Mouse (Mus musculus): ENCODE measurements around the gene Tmem110.

The Tmem110 gene

DNA sequence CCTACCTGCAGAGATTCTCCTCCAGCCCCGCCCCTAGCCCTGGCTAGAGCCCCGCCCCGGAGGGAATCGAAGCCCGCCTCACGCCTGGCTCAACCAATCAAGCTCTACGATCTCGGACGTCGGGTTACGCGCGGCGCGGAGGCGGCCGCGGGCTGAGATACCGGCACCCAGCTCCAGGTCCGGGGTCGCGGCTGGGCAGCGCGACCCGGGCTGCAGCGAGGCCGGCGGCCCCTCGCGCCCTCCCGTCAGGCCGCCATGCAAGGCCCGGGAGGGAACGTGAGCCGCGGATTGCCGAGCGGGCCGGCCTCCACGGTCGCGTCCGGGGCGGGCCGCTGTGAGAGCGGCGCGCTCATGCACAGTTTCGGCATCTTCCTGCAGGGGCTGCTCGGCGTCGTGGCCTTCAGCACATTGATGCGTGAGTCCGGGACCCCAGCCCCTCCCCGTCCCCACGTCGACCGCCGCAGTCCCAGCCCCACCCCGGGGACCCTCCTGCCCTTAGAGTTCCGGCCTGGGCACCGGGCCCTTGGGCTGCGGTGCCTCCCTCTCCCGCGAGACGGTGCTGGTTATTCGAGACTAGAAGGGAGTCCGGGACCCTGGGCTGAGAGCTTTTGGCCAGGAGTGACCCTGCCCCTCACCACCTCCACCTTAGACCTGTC lies at the start of gene Tmem110:
Gene Tmem110 (plus strand): TSS at position 115 of the 656 bp plus-strand sequence.
- DNase-seq (ENCODE audit: low read depth, low spot score): peak; percentile 76

DNA sequence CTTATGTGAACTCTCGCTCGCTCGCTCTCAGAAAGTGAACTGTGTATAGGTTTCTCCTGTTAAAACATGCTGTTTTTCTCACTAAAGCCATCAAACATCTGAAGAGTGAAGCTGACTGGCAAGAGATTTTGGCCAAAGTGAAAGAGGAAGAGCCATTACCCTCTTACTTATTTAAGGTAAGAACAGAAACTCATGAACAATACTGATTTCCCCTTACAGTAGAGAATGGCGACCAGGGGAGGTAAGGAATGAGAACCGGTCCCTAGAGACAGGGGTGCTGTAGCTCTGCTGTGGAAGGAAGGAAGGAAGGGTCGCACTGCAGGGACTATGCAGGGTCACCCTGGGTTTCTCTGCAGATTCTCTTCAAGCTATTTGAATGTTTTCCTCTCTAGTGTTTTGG lies 40.8 kb upstream of the Tmem110 start:
- no peak for DNase-seq (ENCODE audit: low read depth, low spot score)

DNA sequence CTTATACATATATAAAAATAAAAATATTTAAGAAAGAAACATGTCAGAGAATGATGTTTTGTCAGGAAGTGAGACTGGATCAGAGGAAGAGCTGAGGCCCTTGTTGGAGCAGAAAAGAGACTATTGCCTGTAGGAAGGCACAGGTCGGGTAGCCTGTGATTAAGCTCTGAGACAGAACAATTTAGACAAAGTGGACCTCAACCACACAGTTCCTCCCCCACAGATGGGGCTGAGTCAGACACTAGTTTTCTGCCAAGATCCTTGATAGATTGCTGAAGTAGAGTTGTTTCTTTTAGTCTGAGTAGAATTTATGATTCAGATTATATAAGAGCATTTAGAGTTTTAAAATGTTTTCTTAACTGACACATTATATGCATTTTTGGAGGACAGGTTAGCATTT lies 35.9 kb upstream of the Tmem110 start:
- DNase-seq (ENCODE audit: low read depth, low spot score): no peak

DNA sequence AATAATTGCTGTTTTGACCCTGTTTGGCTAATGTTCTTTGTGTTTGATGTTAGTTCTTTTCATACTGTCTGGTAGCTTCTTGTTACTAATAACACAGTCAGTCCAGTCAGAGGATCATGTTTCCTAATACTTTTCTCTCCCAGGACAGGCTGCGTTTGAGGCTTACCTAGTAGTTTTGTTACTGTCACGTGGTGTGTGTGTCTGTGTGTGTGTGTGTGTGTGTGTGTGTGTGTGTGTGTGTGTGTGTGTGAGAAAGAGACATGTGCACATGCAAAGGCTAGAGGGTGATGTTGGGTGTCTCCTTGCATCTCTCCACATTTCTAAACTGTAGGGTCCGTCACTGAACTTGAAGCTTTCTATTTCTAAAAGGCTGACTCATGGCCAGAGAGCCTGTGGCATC lies 32.5 kb upstream of the Tmem110 start:
- no peak for DNase-seq (ENCODE audit: low read depth, low spot score)

DNA sequence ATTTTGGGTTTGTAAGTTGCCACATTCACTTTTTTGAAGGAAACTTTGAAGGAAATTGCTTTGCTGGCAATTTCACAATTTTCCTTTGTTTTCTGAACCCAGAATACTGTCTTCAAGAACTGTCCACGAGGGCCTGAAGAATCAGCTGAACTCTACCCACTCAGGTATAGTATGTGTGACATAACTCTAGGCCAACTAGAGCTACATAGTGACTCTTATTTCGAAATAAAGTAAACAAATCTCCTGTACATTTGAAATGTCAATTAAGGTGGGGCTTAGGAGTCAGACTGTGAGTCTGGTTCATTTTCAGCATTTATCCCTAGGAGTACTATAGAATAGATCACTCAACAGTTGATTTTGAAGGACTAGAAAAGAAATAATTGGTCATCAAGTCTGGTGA lies 23.6 kb upstream of the Tmem110 start:
- no peak for DNase-seq (ENCODE audit: low read depth, low spot score)

DNA sequence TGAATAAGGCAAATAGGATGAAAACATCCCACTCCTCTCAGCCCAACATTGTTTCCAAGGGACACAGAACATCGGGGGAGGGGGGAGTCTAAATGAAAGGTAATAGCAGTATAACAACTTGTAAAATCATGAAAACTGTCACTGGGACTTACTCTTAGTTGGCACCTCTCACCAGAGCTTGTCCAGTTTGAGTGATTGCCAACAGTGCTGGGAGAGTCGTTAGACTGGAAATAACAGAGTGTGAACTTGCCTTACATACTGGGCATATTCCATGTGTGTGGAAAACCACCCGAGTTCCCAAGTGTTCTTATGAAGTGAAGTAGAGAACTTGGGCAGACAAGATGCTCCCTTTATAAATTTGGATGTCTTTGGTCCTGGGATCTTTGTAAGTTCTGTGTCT lies 4.3 kb upstream of the Tmem110 start:
- no peak for DNase-seq (ENCODE audit: low read depth, low spot score)

DNA sequence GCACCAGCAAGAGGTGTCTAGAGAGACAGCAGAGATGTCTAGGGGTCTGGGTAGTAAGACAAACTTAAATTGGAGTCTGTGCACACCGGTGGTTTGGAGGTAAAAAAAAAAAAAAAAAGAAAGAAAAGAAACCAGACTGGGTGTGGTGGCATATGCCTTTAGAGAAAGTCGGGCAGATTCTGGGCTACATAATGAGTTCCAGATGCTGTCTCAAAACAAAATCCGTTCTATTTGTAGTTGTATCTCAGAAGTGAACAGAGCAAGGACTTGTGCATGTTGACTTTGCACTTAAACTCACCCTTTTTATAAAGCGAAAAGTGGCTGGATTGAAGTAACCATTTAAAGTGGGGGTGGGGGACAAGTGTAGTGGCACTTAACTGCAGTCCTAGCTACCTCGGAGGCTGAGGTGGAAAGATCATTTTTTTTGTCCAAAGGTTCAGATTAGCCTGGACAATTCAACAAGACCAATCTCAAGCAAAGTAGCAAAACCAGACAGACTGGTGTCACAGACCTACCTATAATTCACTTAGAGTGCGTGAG lies 864 bp upstream of the Tmem110 start:
- DNase-seq (ENCODE audit: low read depth, low spot score): peak; percentile 29

DNA sequence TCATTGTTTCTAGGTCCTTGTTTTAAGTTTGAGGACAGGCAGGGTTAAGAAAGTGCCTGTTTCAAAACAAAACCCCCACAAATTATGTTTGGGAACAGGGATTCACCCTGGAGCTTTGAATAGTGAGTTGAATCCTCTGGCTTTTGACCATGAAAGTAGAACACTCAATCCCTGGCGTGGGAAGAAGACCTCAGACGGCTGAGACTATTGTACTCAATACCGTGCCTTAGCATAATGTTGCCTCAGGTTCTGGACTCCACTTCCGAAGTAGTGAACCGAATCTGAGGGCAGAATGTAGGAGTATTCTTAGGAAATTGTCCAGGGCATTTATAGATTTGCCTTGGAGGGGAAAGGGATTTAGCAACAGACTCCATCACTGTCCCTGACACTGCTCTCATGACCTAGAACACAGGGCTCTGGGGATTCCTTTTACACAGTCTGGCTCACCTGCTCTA lies 342 bp upstream of the Tmem110 start:
- no peak for DNase-seq (ENCODE audit: low read depth, low spot score)

DNA sequence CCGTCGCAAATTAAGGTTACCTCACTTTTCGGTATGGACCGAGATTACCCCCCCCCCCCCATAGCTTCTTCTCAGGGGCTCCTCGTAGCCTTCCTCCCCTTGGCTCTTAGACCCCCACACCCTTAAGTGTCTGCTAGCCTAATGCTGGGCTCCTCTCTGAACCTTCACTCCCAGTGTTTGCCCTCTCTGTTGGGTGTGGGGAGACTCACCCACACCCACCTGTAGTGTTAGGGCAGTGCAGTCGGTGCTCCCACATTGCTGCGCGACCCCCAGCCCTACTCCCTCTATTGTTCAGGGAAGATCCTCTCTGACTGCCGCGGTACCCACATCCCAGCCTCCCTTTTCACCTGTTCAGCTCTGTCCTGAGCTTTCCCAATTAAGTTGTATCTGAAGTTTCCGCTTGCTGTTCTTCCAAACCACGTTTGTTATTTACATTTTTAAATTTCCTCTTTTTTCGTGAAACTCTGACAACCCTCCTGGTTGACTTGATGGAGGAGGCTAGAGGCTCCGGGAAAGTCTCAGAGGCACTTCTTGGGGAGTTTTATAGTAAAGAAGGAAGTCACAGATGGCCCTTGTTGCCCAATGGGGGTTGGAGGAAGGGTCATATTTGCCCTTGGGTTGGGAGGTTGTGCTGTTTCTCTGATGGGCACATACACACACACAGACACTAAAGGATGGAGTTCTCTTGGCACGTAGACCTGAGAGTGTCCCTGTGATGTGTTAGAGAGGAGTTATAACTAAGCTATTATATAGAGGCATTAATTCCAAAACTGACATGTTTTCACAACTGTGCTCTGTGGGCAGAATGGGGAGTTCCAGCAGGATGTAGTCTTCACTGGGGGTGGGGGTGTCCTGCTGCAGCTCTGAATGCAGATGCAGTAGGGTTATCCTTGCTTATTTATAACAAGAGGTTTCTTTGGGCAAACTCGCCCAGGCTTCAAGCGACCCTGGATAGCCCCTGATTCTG lies 1.1 kb downstream of the Tmem110 start:
- DNase-seq (ENCODE audit: low read depth, low spot score): no peak

DNA sequence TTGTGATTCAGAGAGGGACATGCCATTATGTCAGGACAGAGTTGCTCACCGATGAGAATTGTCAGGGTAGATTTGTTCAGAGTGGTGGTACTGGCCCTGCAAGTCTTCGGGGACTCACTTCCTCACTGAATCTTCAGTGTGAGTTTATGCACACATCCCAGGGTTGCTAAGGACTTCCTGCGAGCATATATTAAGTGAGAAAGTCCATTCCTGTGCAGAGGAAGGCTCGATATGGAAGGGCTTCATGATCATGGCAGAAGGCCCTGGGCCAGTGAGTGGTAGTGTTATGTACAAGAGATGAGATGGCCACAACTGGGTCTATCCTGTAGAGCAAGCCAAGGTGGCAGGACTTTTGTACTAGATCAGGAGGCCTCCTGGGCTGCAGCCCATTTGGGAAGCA lies 2.1 kb downstream of the Tmem110 start:
- no peak for DNase-seq (ENCODE audit: low read depth, low spot score)

DNA sequence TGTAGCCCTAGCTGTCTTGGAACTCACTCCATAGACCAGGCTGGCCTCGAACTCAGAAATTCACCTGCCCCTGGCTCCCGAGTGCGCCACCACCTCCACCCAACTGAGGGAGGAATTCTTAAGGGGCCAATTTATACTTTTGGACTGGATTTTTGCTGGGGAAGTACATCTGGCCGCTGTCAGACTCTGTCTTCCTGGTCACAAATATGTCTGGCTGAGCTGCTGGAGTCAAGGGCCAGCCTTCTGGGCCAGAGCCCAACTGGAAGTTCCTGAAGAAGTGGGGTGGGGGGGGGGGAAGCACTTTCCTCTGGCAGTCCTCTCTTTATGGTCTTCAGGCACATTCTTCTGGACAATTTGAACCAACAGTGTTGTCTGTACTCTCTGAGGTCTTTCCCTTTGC lies 2.7 kb downstream of the Tmem110 start:
- no peak for DNase-seq (ENCODE audit: low read depth, low spot score)

DNA sequence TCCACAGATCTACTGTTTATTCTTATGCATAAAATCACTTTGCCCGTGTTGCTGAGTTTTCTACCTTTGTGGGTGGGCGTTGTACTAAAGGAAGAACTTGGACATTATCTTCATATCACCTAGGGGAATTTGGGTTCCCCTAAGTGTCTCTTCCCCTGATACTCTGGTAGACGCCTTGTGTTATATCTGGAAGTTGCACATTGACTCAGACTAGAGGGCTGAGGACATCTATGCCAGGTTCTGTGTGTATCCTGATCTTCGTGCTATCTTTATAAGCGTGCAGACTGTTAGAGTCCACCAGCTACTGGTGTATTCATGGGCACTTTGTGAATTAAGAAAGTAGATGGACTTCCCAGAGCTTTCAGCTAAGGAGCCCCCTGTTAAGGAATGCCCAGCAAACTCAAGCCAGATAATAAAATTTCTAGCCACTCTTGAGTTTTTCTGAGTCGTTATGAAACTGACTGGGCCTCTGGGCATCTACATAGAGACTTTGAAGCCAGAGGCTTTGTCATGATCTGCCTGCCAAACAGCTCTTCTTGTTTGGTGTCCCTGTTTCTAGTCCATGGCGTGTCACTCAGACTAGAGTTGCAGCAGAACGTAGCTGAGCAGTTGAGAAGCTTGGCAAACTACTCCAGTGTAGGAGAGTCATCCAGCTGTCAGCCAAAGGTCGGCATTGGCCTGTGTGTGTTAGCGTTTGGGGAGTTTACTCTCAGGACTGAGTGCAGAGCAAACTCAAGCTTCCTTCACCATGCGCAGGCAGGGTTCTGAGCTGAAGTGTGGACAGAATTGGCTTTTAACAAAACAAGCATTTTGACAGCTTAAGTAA lies 3.5 kb downstream of the Tmem110 start:
- DNase-seq (ENCODE audit: low read depth, low spot score): no peak

DNA sequence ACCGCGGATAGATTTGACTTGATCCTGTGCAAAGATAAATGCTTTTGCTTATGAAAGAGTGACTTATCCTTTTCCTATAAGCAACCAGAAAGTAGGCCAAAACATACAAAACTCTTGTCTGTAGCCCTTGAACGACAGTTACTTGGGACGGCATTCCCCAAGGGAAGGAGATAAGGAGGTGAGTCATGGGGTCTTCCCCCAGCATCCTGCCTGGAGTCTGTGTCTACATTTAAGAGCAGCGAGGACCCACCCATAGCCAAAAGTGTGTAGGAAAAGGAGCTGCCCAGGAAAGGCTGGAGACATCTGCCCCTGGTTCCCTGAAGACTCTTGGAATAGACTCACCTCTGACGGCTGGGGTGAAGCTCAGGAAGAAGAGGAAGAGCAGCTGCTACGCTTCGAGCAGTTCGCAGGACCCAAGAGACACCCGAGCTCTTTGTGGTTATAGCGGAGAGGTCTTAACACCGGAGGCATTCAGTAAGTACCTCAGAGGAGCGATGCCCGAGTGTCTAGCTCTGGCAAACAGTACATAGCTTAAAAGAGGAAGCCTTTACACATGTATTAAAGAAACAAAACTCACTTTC lies 12.1 kb downstream of the Tmem110 start:
- no peak for DNase-seq (ENCODE audit: low read depth, low spot score)

DNA sequence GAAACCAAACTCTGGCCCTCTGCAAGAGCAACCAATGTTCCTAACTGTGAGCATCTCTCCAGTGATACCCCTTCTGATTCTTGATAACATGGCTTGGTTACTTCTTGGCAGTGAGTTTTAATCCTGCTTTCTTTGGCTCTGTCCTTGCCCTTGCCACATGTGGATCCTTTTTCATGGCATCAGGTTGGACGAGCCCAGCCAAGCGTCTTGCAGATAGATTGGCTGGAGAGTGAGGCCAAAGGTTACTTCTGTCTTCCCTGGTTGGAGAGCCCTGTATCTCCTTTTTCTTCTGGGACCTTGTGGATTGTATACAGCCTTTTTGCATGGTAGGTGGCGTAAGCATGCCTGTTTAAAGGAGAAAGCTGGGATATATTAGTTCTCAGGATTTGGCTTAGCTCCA lies 18.3 kb downstream of the Tmem110 start:
- no peak for DNase-seq (ENCODE audit: low read depth, low spot score)

DNA sequence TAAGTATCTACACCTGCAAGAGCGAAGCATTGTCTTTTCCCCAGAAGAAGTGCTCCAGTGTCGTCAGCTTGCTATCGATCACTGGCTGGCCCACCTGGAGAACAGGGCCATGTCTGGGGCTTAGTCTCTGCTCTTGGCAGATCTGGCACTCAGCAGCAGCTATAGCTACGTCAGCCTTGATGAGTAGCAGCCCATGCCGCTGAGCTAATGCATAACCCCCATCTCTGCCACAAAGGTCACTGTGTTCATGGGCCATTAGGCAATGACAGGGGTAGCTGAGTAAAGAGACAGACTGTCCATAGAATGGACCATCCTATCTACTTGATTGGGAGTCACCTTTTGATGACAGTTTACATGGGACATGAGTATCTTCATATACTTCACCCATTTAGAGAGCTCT lies 25.1 kb downstream of the Tmem110 start:
- no peak for DNase-seq (ENCODE audit: low read depth, low spot score)

DNA sequence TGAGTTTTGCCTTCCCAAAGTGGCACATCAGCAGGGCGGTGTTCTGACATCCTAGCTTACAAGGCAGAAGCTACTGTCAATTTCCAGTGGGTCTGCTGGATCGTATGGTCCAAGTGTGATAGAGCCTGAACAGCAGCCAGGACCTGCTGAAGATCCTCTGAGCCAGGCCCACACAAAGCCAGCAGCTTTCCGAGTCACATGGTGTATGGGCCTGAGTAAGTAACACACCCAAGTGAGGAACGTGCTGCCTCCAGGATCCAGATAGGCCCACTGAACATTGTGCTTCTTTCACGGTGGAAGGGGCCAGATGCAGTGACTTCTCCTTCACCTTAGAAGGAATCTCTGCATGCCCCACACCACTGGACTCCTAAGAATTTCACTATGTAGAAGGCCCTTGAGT lies 26.9 kb downstream of the Tmem110 start:
- DNase-seq (ENCODE audit: low read depth, low spot score): no peak

DNA sequence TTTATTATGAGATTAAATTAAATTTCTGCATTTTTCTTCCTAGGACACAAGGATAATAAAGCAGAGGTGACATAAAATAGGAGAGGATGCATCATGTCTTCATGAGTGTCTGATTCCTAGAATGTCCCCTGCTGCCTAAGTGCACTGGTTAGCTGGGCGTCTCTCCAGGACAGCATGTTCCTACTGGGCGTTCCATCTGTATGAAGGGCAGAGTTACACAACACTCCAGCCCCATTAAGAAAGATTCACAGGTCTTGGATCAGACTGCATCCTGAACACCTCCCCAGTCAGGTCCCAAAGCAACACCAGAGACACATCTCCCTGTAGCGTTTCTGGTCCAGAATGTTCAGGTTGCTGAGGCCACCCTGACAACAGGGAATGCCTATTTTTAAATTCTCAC lies 29.9 kb downstream of the Tmem110 start:
- DNase-seq (ENCODE audit: low read depth, low spot score): no peak

DNA sequence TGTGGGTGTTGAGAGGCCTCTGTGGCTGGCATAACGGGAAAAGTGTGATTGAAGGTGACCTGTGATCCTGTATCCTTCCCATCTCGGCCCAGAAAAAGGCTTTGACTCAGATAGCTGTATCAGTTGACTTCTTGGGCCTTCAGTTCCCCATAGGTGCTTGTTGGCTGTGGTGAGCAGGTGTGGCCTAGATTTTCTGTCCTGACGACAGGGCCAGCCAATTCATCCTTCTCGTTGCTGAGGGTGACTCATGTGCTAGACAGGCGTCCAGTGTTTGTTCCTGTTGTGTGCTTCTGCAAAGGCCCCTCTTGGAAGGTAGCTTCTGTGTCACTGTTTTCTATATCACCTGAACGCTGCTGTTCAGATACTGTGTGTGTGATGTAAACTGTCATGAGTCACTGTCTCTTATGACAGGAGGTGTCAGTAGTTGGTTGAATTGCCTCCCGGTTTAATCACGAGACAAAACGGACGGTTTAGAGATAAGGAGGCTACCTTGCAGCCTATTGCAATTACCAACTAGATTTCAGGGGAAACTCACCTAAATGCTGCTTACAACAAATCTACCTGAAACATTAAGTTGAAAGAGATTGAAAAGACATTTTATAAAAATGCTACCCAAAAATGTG lies 31.6 kb downstream of the Tmem110 start:
- DNase-seq (ENCODE audit: low read depth, low spot score): no peak

DNA sequence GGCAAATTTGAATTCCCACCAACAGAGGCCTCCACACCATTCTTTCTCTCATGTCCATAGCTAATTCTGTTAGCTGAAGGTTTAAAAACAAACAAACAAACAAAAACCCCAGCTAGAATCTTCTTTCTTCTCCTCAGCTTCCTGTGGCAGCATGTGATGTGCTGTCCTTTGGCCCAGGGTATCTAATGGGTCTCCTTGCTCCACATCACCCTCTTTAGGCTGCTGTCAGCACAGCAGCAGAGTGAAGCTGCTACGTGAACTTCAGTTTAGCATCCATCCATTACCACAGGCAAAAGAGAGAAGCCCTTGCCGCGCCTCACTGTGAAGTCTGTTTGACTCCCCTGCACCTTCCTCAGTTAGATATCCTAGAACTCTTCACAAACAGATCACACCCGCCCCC lies 32.6 kb downstream of the Tmem110 start:
- no peak for DNase-seq (ENCODE audit: low read depth, low spot score)

DNA sequence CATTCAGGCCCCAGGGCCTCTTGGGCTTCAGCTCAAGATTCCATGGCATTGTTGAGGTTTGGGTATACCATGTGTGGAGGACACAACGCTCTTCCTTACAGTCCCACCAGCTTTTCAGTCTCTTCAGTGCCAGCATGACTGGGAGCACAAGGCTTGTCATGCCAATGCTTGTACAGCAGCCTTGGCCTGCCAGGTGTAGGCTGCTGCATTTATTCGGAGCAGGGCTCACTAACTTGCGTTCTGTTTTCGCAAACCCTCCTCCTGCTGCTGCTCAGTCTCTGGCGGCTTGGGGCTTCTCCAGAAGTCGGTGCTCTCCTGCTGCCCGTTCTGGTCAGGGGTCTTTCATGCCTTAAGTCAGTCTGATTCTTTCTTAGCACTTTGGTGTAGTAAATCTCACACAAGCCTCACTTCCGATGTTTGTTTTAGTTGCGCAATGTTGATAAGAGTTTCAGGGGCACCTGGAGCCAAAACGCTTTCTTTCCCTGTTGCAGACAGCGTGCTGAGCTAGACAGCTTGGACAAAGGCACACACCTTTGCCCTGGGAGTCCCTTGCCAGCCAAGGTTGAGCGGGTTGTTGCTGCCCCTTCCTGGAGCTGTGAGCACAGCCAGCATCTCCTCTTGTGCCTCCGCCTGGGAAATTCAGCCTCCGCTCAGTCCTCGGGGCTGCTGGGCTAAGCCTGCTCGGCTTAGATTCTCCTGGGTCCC lies 36.2 kb downstream of the Tmem110 start:
- no peak for DNase-seq (ENCODE audit: low read depth, low spot score)
